Mouse (Mus musculus) heart, postnatal 0 days (tissue): ENCODE results near the gene Mlip.

ENCODE experiments used
- CTCF ChIP-seq: IDR thresholded peaks from 2 replicates; pipeline ENCODE4 v1.5.1; 2016; ENCODE audit warnings: antibody characterized with exemption, control low read depth, low read depth
- EP300 ChIP-seq: IDR thresholded peaks from 2 replicates; pipeline ENCODE4 v1.6.1; 2016; ENCODE audit warnings: antibody characterized with exemption, low read depth

GRCm38 (mm10) chr9:77278055-77278454 lies 74.7 kb downstream of the Mlip start:
- TF ChIP-seq CTCF (no peak), EP300 (no peak)
